Mouse (Mus musculus): ENCODE data around the gene Gypa. TPM values are rescaled to one million over a fixed set of nuclear protein-coding genes. Genes with fewer than 3 reads are reported as not detected.

The Gypa gene
- total and polyA plus RNA-seq, 2 experiments from 2014 or later: 0.45 TPM; not detected in 1

GRCm38 (mm10) chr8:80541836-80542235 lies 48.3 kb downstream of the Gypa start:
- no peak for ATAC-seq

GRCm38 (mm10) chr8:80550436-80550835 lies 56.9 kb downstream of the Gypa start:
- DNase-seq: no peak
- Histone ChIP-seq H3K27ac (ENCODE audit: low read depth, low read length) (no peak overlapping the region), H3K4me2 (ENCODE audit: low read depth) (no peak overlapping the region), H3K27me3 (ENCODE audit: insufficient read depth, low read length) (no peaks in the 10 kb centered on the region), H3K4me1 (ENCODE audit: insufficient read depth) (no peaks in the 10 kb centered on the region), H3K36me3 (ENCODE audit: insufficient read depth) (no peaks in the 10 kb centered on the region), H3K9me3 (ENCODE audit: low read length) (no peaks in the 10 kb centered on the region), H3K4me3 (ENCODE audit: low read depth, low read length) (no peak overlapping the region), H3K9ac (no peak overlapping the region)
- no peak for TF ChIP-seq CTCF (IDR thresholded peaks at IDR 0.05; ENCODE audit: low read depth)
- ATAC-seq: no peak

More at GRCm38 (mm10) chr8:80541836-80542235, 48.3 kb downstream of the Gypa start:
- Histone ChIP-seq H3K36me3 (ENCODE audit: insufficient read depth) (no peaks in the 10 kb centered on the region), H3K9ac (no peak overlapping the region), H3K9me3 (ENCODE audit: low read length) (no peaks in the 10 kb centered on the region), H3K4me3 (ENCODE audit: low read depth, low read length) (no peak overlapping the region), H3K4me2 (ENCODE audit: low read depth) (no peak overlapping the region), H3K4me1 (ENCODE audit: insufficient read depth) (no peaks in the 10 kb centered on the region), H3K27me3 (ENCODE audit: insufficient read depth, low read length) (no peaks in the 10 kb centered on the region), H3K27ac (ENCODE audit: low read depth, low read length) (no peak overlapping the region)
- TF ChIP-seq CTCF (IDR thresholded peaks at IDR 0.05; ENCODE audit: low read depth): no peak
- DNase-seq: peak; percentile 16
- WGBS: 90% methylated on average over 3 of the region's 3 CpGs

- Histone ChIP-seq H3K9me3 (ENCODE audit: low read length) (no peaks in the 10 kb centered on the region), H3K27ac (ENCODE audit: low read depth, low read length) (no peak overlapping the region), H3K4me3 (ENCODE audit: low read depth, low read length) (no peak overlapping the region), H3K4me1 (ENCODE audit: insufficient read depth) (no peaks in the 10 kb centered on the region), H3K27me3 (ENCODE audit: insufficient read depth, low read length) (no peaks in the 10 kb centered on the region), H3K9ac (no peak overlapping the region), H3K4me2 (ENCODE audit: low read depth) (no peak overlapping the region), H3K36me3 (ENCODE audit: insufficient read depth) (no peaks in the 10 kb centered on the region)
- 45% methylated on average over 3 of the region's 3 CpGs for WGBS
- TF ChIP-seq CTCF (IDR thresholded peaks at IDR 0.05; ENCODE audit: low read depth): no peak
- ATAC-seq: no peak
- DNase-seq: no peak
Measured at GRCm38 (mm10) chr8:80551303-80551702, 57.7 kb downstream of the Gypa start.

GRCm38 (mm10) chr8:80554991-80555390 lies 61.4 kb downstream of the Gypa start:
- Histone ChIP-seq H3K27ac (ENCODE audit: low read depth, low read length) (no peak overlapping the region), H3K27me3 (ENCODE audit: insufficient read depth, low read length) (no peaks in the 10 kb centered on the region), H3K36me3 (ENCODE audit: insufficient read depth) (no peaks in the 10 kb centered on the region), H3K4me1 (ENCODE audit: insufficient read depth) (no peaks in the 10 kb centered on the region), H3K9ac (no peak overlapping the region), H3K4me2 (ENCODE audit: low read depth) (no peak overlapping the region), H3K4me3 (ENCODE audit: low read depth, low read length) (no peak overlapping the region), H3K9me3 (ENCODE audit: low read length) (no peaks in the 10 kb centered on the region)
- TF ChIP-seq CTCF (IDR thresholded peaks at IDR 0.05; ENCODE audit: low read depth): no peak
- 91% methylated on average over 2 of the region's 2 CpGs for WGBS
- no peak for ATAC-seq
- DNase-seq: no peak

Other genes starting within 250 kb of the Gypa start
- 0.14 and 0.31 TPM in 2 replicates for gene Frem3, start 117.3 kb downstream of the Gypa start, total RNA-seq (2014; rRNA removed)
- gene Frem3, start 117.3 kb downstream of the Gypa start, polyA plus RNA-seq (2015; fragmentation: Nextera tagmentation; extraction: Ambion mirVana): 0.08 and 0.23 TPM in 2 replicates
- 36.9 and 46.7 TPM in 2 replicates for gene Smarca5, start 245.7 kb downstream of the Gypa start, total RNA-seq (2014; rRNA removed)
- 25.6 and 33.3 TPM in 2 replicates for gene Smarca5, start 245.7 kb downstream of the Gypa start, polyA plus RNA-seq (2015; fragmentation: Nextera tagmentation; extraction: Ambion mirVana)

All from forebrain, postnatal 0 days (tissue).